Mouse (Mus musculus) right cerebral cortex, adult 18-20 months (tissue): Measurements from ENCODE around the gene Gm43552.

ENCODE experiments used
- DNase-seq: peaks from one replicate; pipeline ENCODE4 v3.0.0; 2022; ENCODE audit warnings: mixed read lengths

Gene Gm43552

GRCm38 (mm10) chr5:65434471-65435362 is 57.9 kb downstream of the Gm43552 start:
- DNase-seq: no peak

- no peak for DNase-seq
These were observed 63.2 kb downstream of the Gm43552 start for GRCm38 (mm10) chr5:65429441-65429840.

- no peak for DNase-seq
These were observed 64.3 kb downstream of the Gm43552 start for GRCm38 (mm10) chr5:65428321-65428720.

- no peak for DNase-seq
These were observed 67.4 kb downstream of the Gm43552 start for GRCm38 (mm10) chr5:65425251-65425650.

GRCm38 (mm10) chr5:65424215-65424614 is 68.4 kb downstream of the Gm43552 start:
- DNase-seq: no peak

GRCm38 (mm10) chr5:65422803-65423202 is 69.8 kb downstream of the Gm43552 start:
- no peak for DNase-seq

GRCm38 (mm10) chr5:65420822-65421221 is 71.8 kb downstream of the Gm43552 start:
- DNase-seq: no peak

- no peak for DNase-seq
These were observed 73.5 kb downstream of the Gm43552 start for GRCm38 (mm10) chr5:65419136-65419535.

GRCm38 (mm10) chr5:65415653-65416458 is 76.8 kb downstream of the Gm43552 start:
- DNase-seq: no peak

GRCm38 (mm10) chr5:65407989-65408388 is 84.6 kb downstream of the Gm43552 start:
- DNase-seq: no peak

GRCm38 (mm10) chr5:65401251-65401994 is 91.2 kb downstream of the Gm43552 start:
- DNase-seq: peak; percentile 80

- no peak for DNase-seq
These were observed 98.2 kb downstream of the Gm43552 start for GRCm38 (mm10) chr5:65394425-65394824.

- DNase-seq: no peak
These were observed 100.9 kb downstream of the Gm43552 start for GRCm38 (mm10) chr5:65391753-65392152.

- peak; percentile 97 for DNase-seq
These were observed 101.7 kb downstream of the Gm43552 start, which contains the start of the genes Rpl9 and Lias for GRCm38 (mm10) chr5:65390648-65391644. Gene Rpl9, minus strand, starts transcription at chr5:65391444. Gene Lias, plus strand, starts transcription at chr5:65391497.

GRCm38 (mm10) chr5:65387008-65387867 is 105.4 kb downstream of the Gm43552 start:
- no peak for DNase-seq

GRCm38 (mm10) chr5:65385704-65386103 is 106.9 kb downstream of the Gm43552 start:
- DNase-seq: no peak
